Mouse (Mus musculus): ENCODE measurements around the gene Plekhh3.

GRCm38 (mm10) chr11:101120545-101121188, 50.5 kb downstream of the Plekhh3 start:
- no peak for TF ChIP-seq GATA1 (IDR thresholded peaks at IDR 0.05; ENCODE audit: low read length)
- no peak for TF ChIP-seq TAL1 (IDR thresholded peaks at IDR 0.05; ENCODE audit: low read length)
